Mouse (Mus musculus) liver, postnatal 0 days (tissue): Measurements from ENCODE around the gene Slc9b1. TPM values are rescaled to one million over a fixed set of nuclear protein-coding genes. Genes with fewer than 3 reads are reported as not detected.

Source experiments
- ATAC-seq: fragments of 200-750 bp; cut with Nextera tagmentation; 2 replicates; pipeline ENCODE4 v1.8.0; 2017; ENCODE audit warnings: mild to moderate bottlenecking, moderate library complexity
- DNase-seq: peaks from one replicate; pipeline ENCODE4 v3.0.0-alpha.2; 2016
- H3K27ac ChIP-seq: fragments of 300-500 bp; sonication (generic); 2 replicates; pipeline ENCODE4 v1.5.1; 2014; ENCODE audit warnings: antibody characterized with exemption, moderate library complexity, mild to moderate bottlenecking, low read depth
- H3K27me3 ChIP-seq: fragments of 300-500 bp; sonication (generic); 2 replicates; pipeline ENCODE4 v1.6.1; 2014; ENCODE audit warnings: low read length, control low read depth, mixed read lengths; ENCODE audit not compliant: insufficient read depth
- H3K36me3 ChIP-seq: fragments of 300-500 bp; sonication (generic); replicated peaks from 2 replicates; pipeline ENCODE4 v1.6.1; 2014; ENCODE audit warnings: mild to moderate bottlenecking, control low read depth, low read length, moderate library complexity, mixed read lengths; ENCODE audit not compliant: insufficient read depth
- H3K4me1 ChIP-seq: fragments of 300-500 bp; sonication (generic); 2 replicates; pipeline ENCODE4 v1.6.1; 2014; ENCODE audit warnings: antibody characterized with exemption, mild to moderate bottlenecking, control low read depth; ENCODE audit not compliant: insufficient read depth
- H3K4me2 ChIP-seq: fragments of 300-500 bp; sonication (generic); 2 replicates; pipeline ENCODE4 v1.6.1; 2014; ENCODE audit warnings: low read depth, mild to moderate bottlenecking, low read length, moderate library complexity, mixed read lengths
- H3K4me3 ChIP-seq: fragments of 300-500 bp; sonication (generic); 2 replicates; pipeline ENCODE4 v1.5.1; 2014; ENCODE audit warnings: low read depth, low read length
- H3K9ac ChIP-seq: fragments of 300-500 bp; sonication (generic); replicated peaks from 2 replicates; pipeline ENCODE4 v1.6.1; 2014; ENCODE audit warnings: mild to moderate bottlenecking, moderate library complexity
- H3K9me3 ChIP-seq: fragments of 300-500 bp; sonication (generic); 2 replicates; pipeline ENCODE4 v1.6.1; 2016; ENCODE audit warnings: mild to moderate bottlenecking, control low read depth, low read length, mixed read lengths
- CTCF ChIP-seq: sonication (generic); IDR thresholded peaks from 2 replicates; pipeline ENCODE4 v1.5.1; 2016; ENCODE audit warnings: antibody characterized with exemption, low read depth
- EP300 ChIP-seq: IDR thresholded peaks from 2 replicates; pipeline ENCODE4 v1.6.1; 2016; ENCODE audit warnings: antibody characterized with exemption, low read depth, mild to moderate bottlenecking
- WGBS: fragments of 180-500 bp; shearing (Covaris S2); extraction: QIAGEN DNeasy Blood & Tissue Kit; methylation state at CpG from one replicate; pipeline ENCODE4 v1.1.7; 2014; ENCODE audit not compliant: insufficient replicate concordance; 5-methylcytosine and 5-hydroxymethylcytosine counted together
- polyA plus RNA-seq: library from polyadenylated mRNA; unstranded; fragments of >200 nt; fragmentation: Nextera tagmentation; extraction: Ambion mirVana; gene quantifications from 2 replicates; pipeline ENCODE4 v1.2.1, GENCODE M21; 2015

Slc9b1 gene
- polyA plus RNA-seq, 1 experiment from 2014 or later = not detected

- no peaks in the 10 kb centered on the region for H3K9me3 ChIP-seq
- no peaks in the 10 kb centered on the region for H3K36me3 ChIP-seq
- H3K4me2 ChIP-seq = no peak overlapping the region
- H3K9ac ChIP-seq = no peak overlapping the region
- H3K27ac ChIP-seq = no peak overlapping the region
- H3K27me3 ChIP-seq = 0 out of 2 replicates have a peak, but pooled peaks cover 1% of the 10 kb centered on the region
- WGBS = 35% methylated on average over 2 of the region's 2 CpGs
- H3K4me3 ChIP-seq = no peak overlapping the region
- peaks cover under 1% of the 10 kb centered on the region; the same call in 1 of the 2 replicates for H3K4me1 ChIP-seq
- ATAC-seq (no peak), DNase-seq (no peak)
- TF ChIP-seq CTCF (0 out of 2 replicates have a peak, but pooled peaks have one; percentile 11), EP300 (no peak)
Measured at GRCm38 (mm10) chr3:135312916-135313491, 34.8 kb upstream of the Slc9b1 start.

- DNase-seq = no peak
- no peak for ATAC-seq
- Histone ChIP-seq H3K27me3 (no peaks in the 10 kb centered on the region), H3K36me3 (no peaks in the 10 kb centered on the region), H3K9me3 (no peaks in the 10 kb centered on the region), H3K4me2 (no peak overlapping the region), H3K4me1 (no peaks in the 10 kb centered on the region), H3K4me3 (no peak overlapping the region), H3K9ac (no peak overlapping the region), H3K27ac (no peak overlapping the region)
- 80% methylated on average over 2 of the region's 2 CpGs for WGBS
- TF ChIP-seq CTCF (no peak), EP300 (no peak)
Measured at GRCm38 (mm10) chr3:135313727-135314126, 34.1 kb upstream of the Slc9b1 start.

- Histone ChIP-seq H3K4me1 (no peaks in the 10 kb centered on the region), H3K4me3 (no peak overlapping the region), H3K36me3 (no peaks in the 10 kb centered on the region), H3K4me2 (no peak overlapping the region), H3K27me3 (no peaks in the 10 kb centered on the region), H3K27ac (no peak overlapping the region), H3K9me3 (no peaks in the 10 kb centered on the region), H3K9ac (no peak overlapping the region)
- no peak for TF ChIP-seq EP300
- TF ChIP-seq CTCF = no peak
- DNase-seq (no peak), ATAC-seq (no peak)
- WGBS = 58% methylated on average over 2 of the region's 2 CpGs
Measured at GRCm38 (mm10) chr3:135314811-135315210, 33.0 kb upstream of the Slc9b1 start.

- WGBS = 85% methylated on average over 9 of the region's 9 CpGs
- Histone ChIP-seq H3K4me2 (no peak overlapping the region), H3K27me3 (no peaks in the 10 kb centered on the region), H3K27ac (no peak overlapping the region), H3K4me3 (no peak overlapping the region), H3K9me3 (no peaks in the 10 kb centered on the region), H3K9ac (no peak overlapping the region), H3K36me3 (no peaks in the 10 kb centered on the region), H3K4me1 (no peaks in the 10 kb centered on the region)
- DNase-seq (no peak), ATAC-seq (no peak)
- TF ChIP-seq CTCF = no peak
- TF ChIP-seq EP300 = no peak
Measured at GRCm38 (mm10) chr3:135315720-135316425, 32.0 kb upstream of the Slc9b1 start.

- Histone ChIP-seq H3K27me3 (no peaks in the 10 kb centered on the region), H3K4me2 (no peak overlapping the region), H3K9ac (no peak overlapping the region), H3K9me3 (no peaks in the 10 kb centered on the region), H3K36me3 (no peaks in the 10 kb centered on the region), H3K4me1 (no peaks in the 10 kb centered on the region), H3K4me3 (no peak overlapping the region), H3K27ac (no peak overlapping the region)
- ATAC-seq (no peak), DNase-seq (no peak)
- 74% methylated on average over 11 of the region's 11 CpGs for WGBS
- TF ChIP-seq EP300 = no peak
- no peak for TF ChIP-seq CTCF
Measured at GRCm38 (mm10) chr3:135318331-135318730, 29.5 kb upstream of the Slc9b1 start.

- no peak for ATAC-seq
- H3K9me3 ChIP-seq = no peaks in the 10 kb centered on the region
- TF ChIP-seq CTCF = no peak
- no peak for TF ChIP-seq EP300
- H3K4me1 ChIP-seq = no peaks in the 10 kb centered on the region
- no peak for DNase-seq
- no peak overlapping the region for H3K4me2 ChIP-seq
- H3K27me3 ChIP-seq = no peaks in the 10 kb centered on the region
- 67% methylated on average over 6 of the region's 6 CpGs for WGBS
- H3K4me3 ChIP-seq = no peak overlapping the region
- H3K36me3 ChIP-seq = no peaks in the 10 kb centered on the region
- no peak overlapping the region for H3K27ac ChIP-seq
- H3K9ac ChIP-seq = no peak overlapping the region
Measured at GRCm38 (mm10) chr3:135324354-135324753, 23.5 kb upstream of the Slc9b1 start.
